Mouse (Mus musculus) limb, embryonic 12.5 days (tissue): Measurements from ENCODE around the gene Fbxl15. TPM values are rescaled to one million over a fixed set of nuclear protein-coding genes. Genes with fewer than 3 reads are reported as not detected.

Source experiments
- ATAC-seq: fragments of 200-750 bp; cut with Nextera tagmentation; 2 replicates; pipeline ENCODE4 v1.8.0; 2017; ENCODE audit warnings: low read depth, moderate TSS enrichment; ENCODE audit not compliant: insufficient number of reproducible peaks, insufficient read depth, low FRiP score, low TSS enrichment
- H3K27ac ChIP-seq: fragments of 300-500 bp; sonication (generic); 2 replicates; pipeline ENCODE4 v1.5.1; 2016; ENCODE audit warnings: mild to moderate bottlenecking, moderate library complexity
- H3K27me3 ChIP-seq: fragments of 300-500 bp; sonication (generic); 2 replicates; pipeline ENCODE4 v1.6.1; 2016; ENCODE audit warnings: mild to moderate bottlenecking, moderate library complexity
- H3K36me3 ChIP-seq: fragments of 300-500 bp; sonication (generic); 2 replicates; pipeline ENCODE4 v1.6.1; 2016; ENCODE audit warnings: mild to moderate bottlenecking, moderate library complexity
- H3K4me1 ChIP-seq: fragments of 300-500 bp; sonication (generic); replicated peaks from 2 replicates; pipeline ENCODE4 v1.6.1; 2016
- H3K4me2 ChIP-seq: fragments of 300-500 bp; sonication (generic); 2 replicates; pipeline ENCODE4 v1.6.1; 2016; ENCODE audit warnings: mild to moderate bottlenecking, moderate library complexity
- H3K4me3 ChIP-seq: fragments of 300-500 bp; sonication (generic); replicated peaks from 2 replicates; pipeline ENCODE4 v1.5.1; 2016; ENCODE audit warnings: mild to moderate bottlenecking
- H3K9ac ChIP-seq: fragments of 300-500 bp; sonication (generic); replicated peaks from 2 replicates; pipeline ENCODE4 v1.6.1; 2016; ENCODE audit warnings: mild to moderate bottlenecking, moderate library complexity
- H3K9me3 ChIP-seq: fragments of 300-500 bp; sonication (generic); 2 replicates; pipeline ENCODE4 v1.6.1; 2016; ENCODE audit warnings: mild to moderate bottlenecking, moderate library complexity
- WGBS: fragments of 180-500 bp; shearing (Covaris S2); methylation state at CpG from one replicate; pipeline ENCODE4 v1.1.7; 2016; 5-methylcytosine and 5-hydroxymethylcytosine counted together
- polyA plus RNA-seq: library from polyadenylated mRNA; unstranded; fragments of >200 nt; fragmentation: Nextera tagmentation; extraction: Ambion mirVana; gene quantifications from 2 replicates; pipeline ENCODE4 v1.2.1, GENCODE M21; 2016

The Fbxl15 gene
- polyA plus RNA-seq, 1 experiment from 2014 or later: 14.3 TPM

- H3K9me3 ChIP-seq: no peaks in the 10 kb centered on the region
- H3K36me3 ChIP-seq: 0 out of 2 replicates have a peak, but pooled peaks cover 2% of the 10 kb centered on the region
- no peak overlapping the region for H3K27ac ChIP-seq
- H3K9ac ChIP-seq: peak overlapping the region; percentile 59
- WGBS: under 1% methylated on average over 47 of the region's 48 CpGs
- H3K4me2 ChIP-seq: peak overlapping the region; percentile 73
- H3K4me3 ChIP-seq: peak overlapping the region; percentile 49
- H3K4me1 ChIP-seq: peaks cover 32% of the 10 kb centered on the region
- no peak for ATAC-seq
- peaks cover 100% of the 10 kb centered on the region for H3K27me3 ChIP-seq
These were observed 10.5 kb upstream of the Fbxl15 start for GRCm38 (mm10) chr19:46317546-46317885.

- ATAC-seq: no peak
- H3K4me3 ChIP-seq: peak overlapping the region; percentile 49
- no peaks in the 10 kb centered on the region for H3K9me3 ChIP-seq
- peaks cover 100% of the 10 kb centered on the region for H3K27me3 ChIP-seq
- peak overlapping the region; percentile 59 for H3K9ac ChIP-seq
- H3K4me1 ChIP-seq: peaks cover 32% of the 10 kb centered on the region
- H3K36me3 ChIP-seq: no peaks in the 10 kb centered on the region
- H3K27ac ChIP-seq: no peak overlapping the region
- WGBS: 3% methylated on average over 42 of the region's 42 CpGs
- peak overlapping the region; percentile 73 for H3K4me2 ChIP-seq
These were observed 9.9 kb upstream of the Fbxl15 start for GRCm38 (mm10) chr19:46318031-46318471.

- no peak overlapping the region for H3K27ac ChIP-seq
- peak overlapping the region; percentile 49 for H3K4me3 ChIP-seq
- no peak for ATAC-seq
- H3K9me3 ChIP-seq: no peaks in the 10 kb centered on the region
- no peaks in the 10 kb centered on the region for H3K36me3 ChIP-seq
- H3K27me3 ChIP-seq: peaks cover 100% of the 10 kb centered on the region
- H3K4me1 ChIP-seq: peaks cover 32% of the 10 kb centered on the region
- peak overlapping the region; percentile 39 for H3K4me2 ChIP-seq
- WGBS: 13% methylated on average over 16 of the region's 16 CpGs
- H3K9ac ChIP-seq: no peak overlapping the region
These were observed 9.2 kb upstream of the Fbxl15 start for GRCm38 (mm10) chr19:46318586-46319378.

GRCm38 (mm10) chr19:46320076-46320785 is 7.8 kb upstream of the Fbxl15 start:
- Histone ChIP-seq H3K36me3 (no peaks in the 10 kb centered on the region), H3K4me3 (no peak overlapping the region), H3K27me3 (peaks cover 100% of the 10 kb centered on the region), H3K27ac (no peak overlapping the region), H3K4me1 (peaks cover 29% of the 10 kb centered on the region), H3K9me3 (no peaks in the 10 kb centered on the region), H3K9ac (no peak overlapping the region), H3K4me2 (no peak overlapping the region)
- 78% methylated on average over 8 of the region's 8 CpGs for WGBS
- no peak for ATAC-seq

GRCm38 (mm10) chr19:46321101-46321943 is 6.7 kb upstream of the Fbxl15 start:
- H3K4me3 ChIP-seq: no peak overlapping the region
- H3K9ac ChIP-seq: peak overlapping the region; percentile 28; the same call in 1 of the 2 replicates
- WGBS: 33% methylated on average over 6 of the region's 6 CpGs
- ATAC-seq: no peak
- H3K36me3 ChIP-seq: no peaks in the 10 kb centered on the region
- H3K9me3 ChIP-seq: no peaks in the 10 kb centered on the region
- peaks cover 30% of the 10 kb centered on the region for H3K4me1 ChIP-seq
- H3K4me2 ChIP-seq: no peak overlapping the region
- H3K27me3 ChIP-seq: peaks cover 100% of the 10 kb centered on the region
- no peak overlapping the region for H3K27ac ChIP-seq

- H3K9me3 ChIP-seq: no peaks in the 10 kb centered on the region
- H3K27me3 ChIP-seq: peaks cover 100% of the 10 kb centered on the region
- no peaks in the 10 kb centered on the region for H3K36me3 ChIP-seq
- H3K4me1 ChIP-seq: peaks cover 34% of the 10 kb centered on the region
- WGBS: 57% methylated on average over 11 of the region's 11 CpGs
- no peak overlapping the region for H3K9ac ChIP-seq
- no peak overlapping the region for H3K4me2 ChIP-seq
- no peak overlapping the region for H3K4me3 ChIP-seq
- ATAC-seq: no peak
- H3K27ac ChIP-seq: no peak overlapping the region
These were observed 5.6 kb upstream of the Fbxl15 start for GRCm38 (mm10) chr19:46322144-46322995.

- Histone ChIP-seq H3K4me3 (no peak overlapping the region), H3K27ac (no peak overlapping the region), H3K36me3 (no peaks in the 10 kb centered on the region), H3K4me1 (peaks cover 32% of the 10 kb centered on the region), H3K9ac (no peak overlapping the region), H3K4me2 (no peak overlapping the region), H3K27me3 (peaks cover 99% of the 10 kb centered on the region), H3K9me3 (no peaks in the 10 kb centered on the region)
- no peak for ATAC-seq
- WGBS: 78% methylated on average over 13 of the region's 13 CpGs
These were observed 4.9 kb upstream of the Fbxl15 start for GRCm38 (mm10) chr19:46322996-46323572.

- peaks cover 30% of the 10 kb centered on the region for H3K4me1 ChIP-seq
- H3K9me3 ChIP-seq: no peaks in the 10 kb centered on the region
- 69% methylated on average over 5 of the region's 5 CpGs for WGBS
- no peaks in the 10 kb centered on the region for H3K36me3 ChIP-seq
- no peak for ATAC-seq
- H3K9ac ChIP-seq: no peak overlapping the region
- H3K4me2 ChIP-seq: no peak overlapping the region
- no peak overlapping the region for H3K27ac ChIP-seq
- peaks cover 92% of the 10 kb centered on the region for H3K27me3 ChIP-seq
- no peak overlapping the region for H3K4me3 ChIP-seq
These were observed 4.3 kb upstream of the Fbxl15 start for GRCm38 (mm10) chr19:46323716-46324115.

- Histone ChIP-seq H3K9me3 (no peaks in the 10 kb centered on the region), H3K27me3 (peaks cover 91% of the 10 kb centered on the region), H3K9ac (no peak overlapping the region), H3K27ac (no peak overlapping the region), H3K4me2 (no peak overlapping the region), H3K4me3 (no peak overlapping the region), H3K36me3 (no peaks in the 10 kb centered on the region), H3K4me1 (peaks cover 30% of the 10 kb centered on the region)
- 65% methylated on average over 11 of the region's 11 CpGs for WGBS
- ATAC-seq: no peak
These were observed 3.6 kb upstream of the Fbxl15 start for GRCm38 (mm10) chr19:46324366-46324765.

GRCm38 (mm10) chr19:46324918-46325317 is 3.1 kb upstream of the Fbxl15 start:
- Histone ChIP-seq H3K4me1 (peaks cover 36% of the 10 kb centered on the region), H3K27me3 (peaks cover 87% of the 10 kb centered on the region), H3K36me3 (no peaks in the 10 kb centered on the region), H3K4me3 (no peak overlapping the region), H3K9ac (no peak overlapping the region), H3K27ac (no peak overlapping the region), H3K9me3 (no peaks in the 10 kb centered on the region), H3K4me2 (no peak overlapping the region)
- WGBS: 67% methylated on average over 5 of the region's 5 CpGs
- ATAC-seq: no peak
